Mouse (Mus musculus): ENCODE data around the gene Prune2.

Gene Prune2

GRCm38 (mm10) chr19:17263679-17264370, 307.9 kb downstream of the Prune2 start:
- no peak for DNase-seq (ENCODE audit: low spot score)

DNA sequence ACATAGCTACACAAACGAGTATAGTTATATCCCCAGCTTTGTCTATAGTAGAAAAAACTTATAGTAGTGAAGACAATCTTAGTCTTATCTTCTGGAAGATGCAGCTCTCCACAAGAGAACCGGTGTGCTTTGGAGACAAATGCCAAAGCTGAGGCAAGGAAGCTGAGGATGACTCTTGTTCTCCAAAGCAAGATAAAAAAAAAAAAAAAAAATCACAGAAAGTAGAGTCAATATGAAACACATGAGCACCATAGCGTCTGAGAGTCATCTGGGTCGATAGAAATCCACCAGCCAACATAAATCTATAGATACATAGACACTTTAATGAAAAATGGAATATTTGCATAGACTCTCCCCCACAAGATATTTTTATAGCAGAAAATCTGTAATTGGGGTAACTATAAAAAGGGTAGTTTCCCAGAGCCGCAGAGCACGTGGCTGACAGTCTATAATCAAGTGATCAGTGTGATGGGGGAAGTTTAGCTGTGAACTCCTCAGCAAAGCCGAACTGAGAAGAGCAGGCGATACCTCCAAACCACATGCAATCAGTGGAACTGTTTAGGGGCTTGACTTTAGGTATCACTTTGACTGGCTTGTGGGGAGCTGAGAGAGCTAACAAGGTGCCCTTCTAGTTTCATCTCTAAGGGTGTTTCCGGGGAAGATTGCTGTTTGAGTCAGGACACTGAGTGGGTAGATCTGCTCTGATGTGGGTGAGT, 308.7 kb downstream of the Prune2 start:
- DNase-seq (ENCODE audit: low spot score) = no peak

- DNase-seq (ENCODE audit: low spot score) = no peak
Observed at GRCm38 (mm10) chr19:17268669-17269068, 312.8 kb downstream of the Prune2 start.

DNA sequence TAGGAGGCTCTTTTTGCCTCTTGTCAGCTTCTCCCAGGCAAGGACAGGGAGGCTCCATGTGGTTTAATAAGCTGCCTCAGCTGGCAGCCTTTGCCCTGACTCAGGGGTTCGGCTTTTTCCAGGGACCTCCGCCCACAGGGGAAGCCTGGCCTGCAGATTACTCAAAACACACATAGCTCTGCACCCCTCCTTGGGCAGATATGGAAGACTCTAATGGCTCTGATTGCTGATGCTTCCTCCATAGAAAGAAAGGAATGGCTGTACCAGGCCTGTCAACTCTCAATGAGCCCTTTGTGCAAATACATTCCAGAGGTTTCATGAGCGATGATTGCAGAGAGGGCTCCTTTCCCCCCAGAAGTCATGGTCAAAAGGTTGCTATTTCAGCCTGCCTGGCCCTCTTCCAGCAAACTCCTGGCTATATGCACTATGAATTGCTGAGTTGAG, 315.3 kb downstream of the Prune2 start:
- peak; percentile 43 for DNase-seq (ENCODE audit: low spot score)

DNA sequence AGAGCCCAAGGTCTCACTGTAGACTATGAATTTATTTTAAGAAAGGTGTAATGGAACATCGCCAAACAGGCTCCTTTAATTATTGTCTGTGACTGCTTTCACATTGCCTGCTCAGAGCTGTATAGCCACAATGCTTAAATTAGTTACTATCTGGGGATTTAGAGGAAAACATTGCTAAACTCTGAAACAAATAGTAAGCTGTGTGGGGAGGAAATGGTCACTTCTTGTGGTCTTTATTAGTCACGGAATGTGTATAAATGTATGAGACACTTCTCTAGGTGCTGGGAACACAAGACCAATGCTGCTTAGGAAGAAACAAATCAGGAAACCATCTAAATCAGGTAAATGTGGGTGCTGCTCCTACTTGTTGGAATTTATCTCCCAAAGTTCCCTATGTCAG, 317.1 kb downstream of the Prune2 start:
- DNase-seq (ENCODE audit: low spot score) = no peak
